In genomic region chr17:40802707-40803340, GRCm38 (mm10) we compare ENCODE assay signal across 17 mouse cellular contexts. TPM values are rescaled to one million over a fixed set of nuclear protein-coding genes. Genes with fewer than 3 reads are reported as not detected.
"Had no signal": no experiment of that assay in that cellular context is flagged by ENCODE, and none has a peak within 500 bp of the region (broad histone marks: within the 10 kb centered on the region; RNA-seq: fewer than 3 reads in every experiment).

No protein-coding gene starts in this region.

- H3K36me3 ChIP-seq: kidney, embryonic 15.5 days; limb, embryonic 12.5 days; midbrain, embryonic 13.5 days; neural tube, embryonic 13.5 days had no signal

- H3K9me3 ChIP-seq: kidney, embryonic 15.5 days; limb, embryonic 12.5 days; midbrain, embryonic 13.5 days; neural tube, embryonic 13.5 days had no signal

- H3K27me3 ChIP-seq: kidney, embryonic 15.5 days; limb, embryonic 12.5 days; midbrain, embryonic 13.5 days; neural tube, embryonic 13.5 days had no signal

- ATAC-seq: lung, postnatal 0 days; midbrain, embryonic 13.5 days had no signal

- H3K27ac ChIP-seq: kidney, embryonic 15.5 days; left cerebral cortex, adult 2 months; limb, embryonic 12.5 days; liver, embryonic 14.5 days; midbrain, embryonic 13.5 days; neural tube, embryonic 13.5 days had no signal

- DNase-seq: kidney, adult 2 months; kidney, postnatal 14 days; liver; lung, adult 2 months; lung, postnatal 36 days; retina, postnatal 1 day; right cerebral cortex, postnatal 4 days; spleen, adult 18-20 months; thymus, postnatal 14 days had no signal

- H3K9ac ChIP-seq: kidney, embryonic 15.5 days; limb, embryonic 12.5 days; liver, embryonic 14.5 days; midbrain, embryonic 13.5 days; neural tube, embryonic 13.5 days had no signal

- H3K4me3 ChIP-seq: kidney, embryonic 15.5 days; left cerebral cortex, adult 2 months; limb, embryonic 12.5 days; midbrain, embryonic 13.5 days; neural tube, embryonic 13.5 days had no signal

- H3K4me1 ChIP-seq: kidney, embryonic 15.5 days; limb, embryonic 12.5 days; midbrain, embryonic 13.5 days; neural tube, embryonic 13.5 days had no signal

- H3K4me2 ChIP-seq: kidney, embryonic 15.5 days; limb, embryonic 12.5 days; midbrain, embryonic 13.5 days; neural tube, embryonic 13.5 days had no signal

RNA-seq across cellular contexts. Expression of gene Crisp2, which starts 4.0 kb away (rescaled TPM):
- polyA plus RNA-seq: kidney, embryonic 15.5 days; limb, embryonic 12.5 days; lung, adult 2 months; midbrain, embryonic 13.5 days; neural tube, embryonic 13.5 days; stomach, embryonic 14.5 days had no signal

RNA-seq across cellular contexts. Expression of gene Rhag, which starts 8.1 kb away (rescaled TPM):
- polyA plus RNA-seq: kidney, adult 2 months; lung, adult 2 months had no signal
